Mouse (Mus musculus) heart, postnatal 0 days (tissue): ENCODE data around the gene Pou2f1. TPM values are rescaled to one million over a fixed set of nuclear protein-coding genes. Genes with fewer than 3 reads are reported as not detected.
A peak's percentile ranks its signal among the peaks of the same experiment; 100 is the strongest.

Experiments used
- ATAC-seq: fragments of 200-750 bp; cut with Nextera tagmentation; 2 replicates; pipeline ENCODE4 v1.8.0; 2017; ENCODE audit warnings: low read depth, moderate number of reproducible peaks, moderate library complexity; ENCODE audit not compliant: insufficient read depth
- DNase-seq: peaks from one replicate; pipeline ENCODE4 v3.0.0-alpha.2; 2016; ENCODE audit warnings: low spot score
- H3K27ac ChIP-seq: fragments of 300-500 bp; sonication (generic); 2 replicates; pipeline ENCODE4 v1.5.1; 2014; ENCODE audit warnings: low read depth, mild to moderate bottlenecking
- H3K27me3 ChIP-seq: fragments of 300-500 bp; sonication (generic); 2 replicates; pipeline ENCODE4 v1.6.1; 2014; ENCODE audit warnings: low read length, mixed read lengths; ENCODE audit not compliant: control insufficient read depth, insufficient read depth
- H3K36me3 ChIP-seq: fragments of 300-500 bp; sonication (generic); replicated peaks from 2 replicates; pipeline ENCODE4 v1.6.1; 2014; ENCODE audit warnings: low read length, mixed read lengths; ENCODE audit not compliant: control insufficient read depth, insufficient read depth
- H3K4me1 ChIP-seq: fragments of 300-500 bp; sonication (generic); 2 replicates; pipeline ENCODE4 v1.6.1; 2014; ENCODE audit warnings: antibody characterized with exemption; ENCODE audit not compliant: control insufficient read depth, insufficient read depth
- H3K4me2 ChIP-seq: fragments of 300-500 bp; sonication (generic); 2 replicates; pipeline ENCODE4 v1.6.1; 2014; ENCODE audit warnings: low read depth, mild to moderate bottlenecking, low read length, moderate library complexity
- H3K4me3 ChIP-seq: fragments of 300-500 bp; sonication (generic); 2 replicates; pipeline ENCODE4 v1.5.1; 2014; ENCODE audit warnings: low read depth, low read length
- H3K9ac ChIP-seq: fragments of 300-500 bp; sonication (generic); replicated peaks from 2 replicates; pipeline ENCODE4 v1.6.1; 2014; ENCODE audit warnings: low read depth, low read length, mixed read lengths
- H3K9me3 ChIP-seq: fragments of 300-500 bp; sonication (generic); replicated peaks from 2 replicates; pipeline ENCODE4 v1.6.1; 2016; ENCODE audit warnings: low read length; ENCODE audit not compliant: control insufficient read depth
- CTCF ChIP-seq: IDR thresholded peaks from 2 replicates; pipeline ENCODE4 v1.5.1; 2016; ENCODE audit warnings: antibody characterized with exemption, control low read depth, low read depth
- EP300 ChIP-seq: IDR thresholded peaks from 2 replicates; pipeline ENCODE4 v1.6.1; 2016; ENCODE audit warnings: antibody characterized with exemption, low read depth
- WGBS: fragments of 180-500 bp; shearing (Covaris S2); extraction: QIAGEN DNeasy Blood & Tissue Kit; methylation state at CpG from one replicate; pipeline ENCODE4 v1.1.7; 2014; 5-methylcytosine and 5-hydroxymethylcytosine counted together
- polyA plus RNA-seq: library from polyadenylated mRNA; unstranded; fragments of >200 nt; fragmentation: Nextera tagmentation; extraction: Ambion mirVana; gene quantifications from 2 replicates; pipeline ENCODE4 v1.2.1, GENCODE M21; 2015
- total RNA-seq: library from RNA; depleted of rRNA; stranded (reverse); fragments of >200 nt; gene quantifications from 2 replicates; pipeline ENCODE4 v1.2.3, GENCODE M21; 2014; ENCODE audit warnings: low replicate concordance

The Pou2f1 gene
- total and polyA plus RNA-seq, 2 experiments from 2014 or later, result 5.2 to 27.0 TPM

DNA sequence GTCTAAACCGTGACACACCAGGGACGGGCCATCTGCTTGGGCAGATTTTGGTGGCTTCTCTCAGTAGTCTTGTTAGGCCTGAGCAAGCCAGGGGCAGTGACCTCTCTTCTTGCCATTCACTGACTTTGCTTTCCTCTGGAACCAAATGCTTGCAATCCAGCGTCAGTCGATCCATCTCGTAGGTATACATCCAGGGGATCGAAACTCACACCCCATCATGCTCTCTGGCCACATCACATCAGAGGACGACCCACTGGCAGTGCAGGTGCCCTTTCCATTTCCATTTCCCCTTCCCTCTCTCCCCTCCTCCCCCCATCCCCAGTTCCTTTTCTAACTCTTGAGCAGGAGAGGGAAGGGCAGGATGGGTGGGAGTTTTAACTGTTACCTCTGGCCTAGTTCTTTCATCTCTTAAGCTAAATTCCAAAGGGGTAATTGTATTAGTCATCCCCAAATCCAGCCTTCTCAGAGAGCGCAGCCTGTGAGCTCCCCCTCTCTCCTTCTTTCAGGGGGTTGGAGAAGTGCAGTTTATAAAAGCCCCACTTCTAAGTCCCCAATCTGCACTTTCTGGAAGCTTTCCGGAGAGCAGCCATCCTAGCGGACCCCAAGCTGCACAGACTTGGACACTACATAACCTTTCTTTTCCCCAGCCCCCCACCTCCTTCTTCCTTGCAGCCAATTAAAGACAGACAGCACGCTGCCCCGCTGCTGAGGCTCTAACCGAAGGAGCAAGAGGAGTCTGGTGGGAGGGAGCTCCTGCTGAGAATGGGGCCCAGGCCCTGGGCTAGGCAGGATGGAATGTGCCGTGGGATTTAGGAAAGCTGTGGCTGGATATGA is 42.8 kb upstream of the Pou2f1 start:
- ATAC-seq (no peak), DNase-seq (no peak)
- Histone ChIP-seq H3K27ac (no peak overlapping the region), H3K27me3 (peaks cover 3% of the 10 kb centered on the region; the same call in 1 of the 2 replicates), H3K36me3 (no peaks in the 10 kb centered on the region), H3K4me2 (no peak overlapping the region; the same call in 1 of the 2 replicates), H3K9me3 (no peaks in the 10 kb centered on the region), H3K4me1 (no peaks in the 10 kb centered on the region), H3K9ac (no peak overlapping the region), H3K4me3 (no peak overlapping the region)
- WGBS, result 58% methylated on average over 14 of the region's 14 CpGs
- TF ChIP-seq CTCF (no peak), EP300 (no peak)

DNA sequence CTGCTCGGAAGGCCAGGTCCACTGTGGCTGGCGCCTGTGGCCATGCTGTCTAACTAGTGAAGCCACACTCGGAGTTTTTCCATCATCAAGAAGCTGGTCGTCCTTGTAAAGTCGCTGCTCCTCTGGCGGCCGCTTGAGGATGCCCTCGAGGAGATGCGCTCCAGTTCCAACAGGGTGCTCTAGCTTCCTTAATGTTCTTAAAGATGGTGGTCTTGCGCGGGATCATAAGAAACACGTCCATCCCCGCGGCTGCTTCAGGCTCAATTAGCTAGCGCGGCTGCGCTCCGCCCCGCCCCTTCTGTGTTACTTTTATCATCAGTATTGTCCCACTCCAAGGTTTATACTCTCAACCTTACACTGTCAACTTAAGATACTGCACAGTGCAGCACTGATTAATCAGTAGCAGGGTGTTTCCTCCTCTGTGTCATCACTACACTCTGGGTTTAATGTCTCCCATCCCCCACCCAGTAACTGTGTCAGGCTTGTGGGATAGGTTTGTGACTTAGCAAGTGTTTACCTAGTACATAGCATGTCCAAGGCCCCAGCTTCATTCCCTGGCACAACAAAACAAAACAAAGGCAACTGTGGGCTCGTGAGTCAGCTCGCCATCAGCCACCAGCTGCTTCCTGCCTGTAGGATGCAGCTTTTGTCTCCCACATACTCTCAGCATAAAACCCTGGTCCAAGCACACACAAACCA is 41.1 kb upstream of the Pou2f1 start:
- ATAC-seq (peak; percentile 37; the same call in 1 of the 2 replicates), DNase-seq (no peak)
- no peaks in the 10 kb centered on the region for H3K36me3 ChIP-seq
- 0 out of 2 replicates have a peak, but pooled peaks cover 3% of the 10 kb centered on the region for H3K27me3 ChIP-seq
- no peak overlapping the region for H3K27ac ChIP-seq
- TF ChIP-seq EP300, result no peak
- no peak overlapping the region for H3K4me2 ChIP-seq
- H3K4me1 ChIP-seq, result no peaks in the 10 kb centered on the region
- no peak overlapping the region for H3K9ac ChIP-seq
- H3K4me3 ChIP-seq, result no peak overlapping the region
- 62% methylated on average over 21 of the region's 21 CpGs for WGBS
- no peaks in the 10 kb centered on the region for H3K9me3 ChIP-seq

DNA sequence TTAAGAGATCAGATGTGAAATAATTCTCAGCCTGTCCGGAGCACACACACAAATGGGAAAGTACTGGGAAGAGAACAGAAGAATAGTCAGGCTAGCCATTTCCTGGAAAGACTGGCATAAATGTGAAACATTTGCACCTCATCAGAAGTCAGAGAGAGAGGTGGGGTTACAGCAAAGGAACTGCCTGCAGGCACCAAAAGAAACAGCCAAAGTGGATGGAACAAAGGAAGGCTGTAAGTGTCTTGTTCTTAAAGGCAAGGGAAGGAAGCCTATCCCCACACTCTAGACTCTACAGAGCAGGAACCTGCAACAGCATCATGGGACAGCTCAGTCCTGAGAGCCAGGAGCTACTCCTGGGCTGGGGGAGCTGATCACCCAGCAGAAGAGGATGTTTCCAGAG is 39.0 kb upstream of the Pou2f1 start:
- ATAC-seq, result no peak
- no peak overlapping the region for H3K4me3 ChIP-seq
- no peak for TF ChIP-seq EP300
- no peak for TF ChIP-seq CTCF

DNA sequence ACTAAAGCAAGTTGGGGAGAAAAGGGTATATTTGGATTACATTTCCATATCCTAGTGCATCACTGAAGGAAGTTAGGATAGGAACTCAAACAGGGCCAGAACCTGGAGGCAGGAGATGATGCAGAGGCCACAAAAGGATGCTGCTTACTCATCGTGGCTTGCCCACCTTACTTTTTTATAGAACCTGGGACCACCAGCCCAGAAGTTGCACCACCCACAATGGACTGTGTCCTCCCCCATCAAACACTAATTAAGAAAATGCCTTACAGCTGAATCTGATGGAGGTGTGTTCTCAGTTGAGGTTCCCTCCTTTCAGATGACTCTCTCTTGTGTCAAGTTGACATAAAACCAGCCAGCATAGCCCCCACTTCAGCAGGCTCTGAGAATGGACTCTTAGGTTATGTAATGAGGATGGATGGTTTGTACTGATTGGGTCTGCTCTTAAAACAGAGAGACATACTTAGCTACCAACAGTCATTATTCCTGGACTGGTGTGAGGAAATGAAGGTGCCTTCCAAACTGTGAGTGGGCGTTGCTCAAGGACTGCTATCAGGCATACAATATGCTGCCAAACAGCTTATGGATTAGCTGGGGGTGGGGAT is 36.4 kb upstream of the Pou2f1 start:
- no peaks in the 10 kb centered on the region for H3K4me1 ChIP-seq
- H3K9me3 ChIP-seq, result 0 out of 2 replicates have a peak, but pooled peaks cover 4% of the 10 kb centered on the region
- H3K27ac ChIP-seq, result no peak overlapping the region
- H3K4me3 ChIP-seq, result no peak overlapping the region
- H3K4me2 ChIP-seq, result no peak overlapping the region
- H3K27me3 ChIP-seq, result no peaks in the 10 kb centered on the region
- TF ChIP-seq CTCF, result no peak
- no peak for TF ChIP-seq EP300
- ATAC-seq (no peak), DNase-seq (no peak)
- no peak overlapping the region for H3K9ac ChIP-seq
- no peaks in the 10 kb centered on the region for H3K36me3 ChIP-seq
- 80% methylated on average over 2 of the region's 2 CpGs for WGBS

More for the DNA sequence above, 39.0 kb upstream of the Pou2f1 start:
- Histone ChIP-seq H3K4me2 (no peak overlapping the region), H3K27me3 (0 out of 2 replicates have a peak, but pooled peaks cover under 1% of the 10 kb centered on the region), H3K9ac (no peak overlapping the region), H3K27ac (no peak overlapping the region), H3K36me3 (no peaks in the 10 kb centered on the region), H3K4me1 (no peaks in the 10 kb centered on the region), H3K9me3 (no peaks in the 10 kb centered on the region)
- no peak for DNase-seq
- 67% methylated on average over 1 of the region's 1 CpGs for WGBS

DNA sequence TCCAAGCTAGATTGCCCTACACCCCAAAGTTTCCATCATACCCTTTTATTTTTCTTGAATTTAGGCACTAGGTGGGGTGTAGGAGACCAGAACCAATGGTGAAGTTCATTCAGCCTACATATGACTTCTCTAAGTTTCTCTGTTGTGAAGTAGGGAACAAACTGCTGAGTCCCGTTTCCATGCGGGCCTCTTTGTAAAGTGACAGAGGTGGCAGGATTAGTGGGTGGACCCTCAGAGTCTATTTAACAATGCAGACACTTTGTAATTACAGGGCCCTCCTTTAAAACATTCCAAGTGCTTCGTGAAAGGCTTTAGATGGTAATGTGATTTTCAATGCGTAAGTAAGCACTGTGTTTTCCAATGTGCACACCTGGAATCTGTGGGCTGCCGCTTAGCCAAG is 32.6 kb upstream of the Pou2f1 start:
- no peak for ATAC-seq
- no peaks in the 10 kb centered on the region for H3K27me3 ChIP-seq
- H3K4me3 ChIP-seq, result no peak overlapping the region
- H3K4me1 ChIP-seq, result no peaks in the 10 kb centered on the region
- no peak for DNase-seq
- H3K36me3 ChIP-seq, result no peaks in the 10 kb centered on the region
- H3K27ac ChIP-seq, result no peak overlapping the region
- TF ChIP-seq CTCF (no peak), EP300 (no peak)
- H3K4me2 ChIP-seq, result no peak overlapping the region
- WGBS, result 60% methylated on average over 5 of the region's 5 CpGs
- no peak overlapping the region for H3K9ac ChIP-seq
- H3K9me3 ChIP-seq, result 0 out of 2 replicates have a peak, but pooled peaks cover 4% of the 10 kb centered on the region
